Mouse (Mus musculus) frontal cortex, adult 2 months (tissue): ENCODE data around the gene Tead1. TPM values are rescaled to one million over a fixed set of nuclear protein-coding genes. Genes with fewer than 3 reads are reported as not detected.

Experiments
- DNase-seq, 2 experiments: peaks; one replicate each; pipeline ENCODE4 v3.0.0; 2022; ENCODE audit warnings: low spot score in 1 of 2; ENCODE audit errors: extremely low spot score in 1 of 2
- polyA plus RNA-seq: library from polyadenylated mRNA; depleted of rRNA; stranded (reverse); fragments of >200 nt; gene quantifications from 2 replicates; pipeline ENCODE4 v1.2.3, GENCODE M21; 2012

The Tead1 gene
- polyA plus RNA-seq, 1 experiment, result 8.1 TPM

DNA sequence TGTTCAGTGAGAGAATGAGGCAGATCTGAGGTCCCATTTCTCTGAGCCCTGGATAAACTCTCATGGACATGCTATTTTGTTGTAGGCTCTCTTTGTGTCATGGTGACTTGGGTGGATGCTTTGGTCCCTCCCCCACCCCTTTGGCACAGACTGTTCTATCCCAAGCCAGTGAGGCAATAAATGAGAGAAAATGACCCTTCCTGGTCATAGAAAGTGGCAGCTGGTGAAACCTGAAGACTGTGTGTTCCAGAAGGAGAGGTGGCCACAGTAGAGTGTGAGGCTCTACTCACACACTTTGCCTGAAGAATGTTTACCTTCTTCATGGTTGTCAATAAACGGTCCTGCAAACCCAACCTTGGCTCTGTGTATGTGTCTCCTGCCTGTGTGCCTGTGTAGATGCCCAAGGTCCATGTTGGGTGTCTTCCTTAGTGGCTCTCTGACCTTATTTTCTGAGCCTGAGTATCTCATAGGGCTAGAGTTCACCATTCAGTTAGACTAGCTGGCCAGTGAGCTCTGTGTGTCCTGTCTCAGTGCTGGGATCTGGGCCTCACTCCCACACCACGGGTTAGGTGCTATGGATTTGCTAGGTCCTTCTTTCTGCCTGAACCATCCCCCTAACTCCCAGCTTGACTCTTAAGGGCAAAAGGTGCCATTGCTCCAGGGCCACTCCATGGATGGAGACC lies 127.7 kb downstream of the Tead1 start:
- no peak for DNase-seq

- no peak for DNase-seq
Measured at GRCm38 (mm10) chr7:112807401-112807751, 128.3 kb downstream of the Tead1 start.

GRCm38 (mm10) chr7:112810752-112811151 lies 131.6 kb downstream of the Tead1 start:
- no peak for DNase-seq

DNA sequence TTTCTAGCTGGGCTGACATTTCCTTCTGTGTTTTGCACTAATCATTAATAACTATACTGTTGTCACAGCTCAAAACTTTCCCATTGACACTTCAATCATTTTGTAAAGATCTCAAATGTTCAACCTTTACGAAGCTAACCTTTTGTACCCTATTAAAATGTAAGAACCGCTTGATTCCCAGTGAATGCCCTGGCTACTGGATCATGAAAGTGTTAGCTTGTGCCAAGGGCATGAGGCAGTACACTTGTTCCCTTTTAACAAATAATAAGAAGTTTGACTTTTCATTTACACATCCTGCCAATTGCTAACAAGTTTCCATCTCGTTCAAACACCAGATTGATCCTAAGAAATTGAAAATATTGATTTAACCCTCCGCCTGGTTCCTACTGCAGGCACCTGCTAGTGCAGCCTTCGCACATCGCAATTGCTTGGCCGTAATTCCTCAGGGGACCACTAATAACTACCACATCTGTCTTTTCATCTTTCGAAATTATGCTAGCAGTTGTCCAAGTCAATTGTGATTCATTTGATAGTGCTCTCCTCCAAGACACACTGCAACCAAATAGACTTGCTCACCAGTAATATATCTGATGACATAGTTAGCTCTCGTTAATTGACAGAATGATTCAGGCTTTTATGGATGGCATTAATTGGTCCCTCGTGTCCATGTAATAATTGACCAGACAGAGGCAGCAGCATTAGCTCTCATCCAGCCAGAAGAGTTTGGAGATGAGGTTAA lies 133.1 kb downstream of the Tead1 start:
- DNase-seq, result no peak

- no peak for DNase-seq
Measured at GRCm38 (mm10) chr7:112813163-112813562, 134.0 kb downstream of the Tead1 start.

DNA sequence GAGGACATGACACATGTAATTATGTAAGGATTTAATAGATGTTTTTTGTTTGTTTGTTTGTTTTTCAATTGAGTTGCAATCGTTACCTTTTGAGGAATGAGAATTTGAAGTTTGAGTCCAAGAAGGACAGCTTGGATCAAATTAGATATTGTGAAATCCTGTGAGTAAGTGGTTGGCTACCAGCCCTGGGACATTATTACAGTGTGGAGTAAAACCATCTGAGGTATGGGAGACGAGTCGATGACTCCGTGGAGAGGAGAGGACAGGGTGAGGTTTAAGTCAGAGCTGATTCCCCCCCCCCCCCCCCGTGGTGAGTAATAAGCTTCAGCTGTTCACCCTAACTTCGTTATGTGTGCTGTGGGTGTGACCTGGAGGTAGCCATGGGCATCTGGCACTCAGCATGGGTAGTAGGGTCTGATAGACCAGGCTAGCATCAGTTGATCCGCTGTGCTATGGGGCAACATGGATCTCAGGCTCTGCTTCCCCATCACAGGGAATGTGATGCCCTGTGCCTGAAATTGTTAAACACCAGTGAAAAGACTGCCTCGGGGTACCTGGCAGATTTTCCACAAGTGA lies 134.7 kb downstream of the Tead1 start:
- DNase-seq, result no peak

DNA sequence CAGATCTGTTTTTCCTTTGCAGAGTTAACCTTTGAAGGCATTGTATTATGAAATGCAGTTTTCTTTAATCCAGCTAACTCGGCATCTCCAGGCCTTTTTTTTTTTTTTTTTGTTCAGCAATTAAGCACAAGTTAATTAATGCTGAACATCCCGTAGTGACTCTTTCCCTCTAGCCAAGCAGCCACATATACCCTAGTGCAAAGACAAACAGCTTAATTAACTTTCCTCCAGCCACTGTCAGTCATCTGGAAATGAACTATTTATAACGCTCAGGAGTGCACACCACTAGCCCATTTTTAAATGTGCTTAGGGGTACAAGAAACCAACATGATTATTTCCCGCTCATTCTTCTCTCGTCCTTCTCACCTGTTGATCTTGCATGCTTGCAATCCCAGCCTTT lies 136.9 kb downstream of the Tead1 start:
- DNase-seq, result no peak

- peak in 1 of 2 experiments; percentile 31 for DNase-seq
Measured at GRCm38 (mm10) chr7:112819833-112820232, 140.7 kb downstream of the Tead1 start.

GRCm38 (mm10) chr7:112822879-112823278 lies 143.8 kb downstream of the Tead1 start:
- DNase-seq, result peak in 1 of 2 experiments; percentile 32

GRCm38 (mm10) chr7:112823621-112824020 lies 144.5 kb downstream of the Tead1 start:
- peak in 1 of 2 experiments; percentile 65 for DNase-seq

DNA sequence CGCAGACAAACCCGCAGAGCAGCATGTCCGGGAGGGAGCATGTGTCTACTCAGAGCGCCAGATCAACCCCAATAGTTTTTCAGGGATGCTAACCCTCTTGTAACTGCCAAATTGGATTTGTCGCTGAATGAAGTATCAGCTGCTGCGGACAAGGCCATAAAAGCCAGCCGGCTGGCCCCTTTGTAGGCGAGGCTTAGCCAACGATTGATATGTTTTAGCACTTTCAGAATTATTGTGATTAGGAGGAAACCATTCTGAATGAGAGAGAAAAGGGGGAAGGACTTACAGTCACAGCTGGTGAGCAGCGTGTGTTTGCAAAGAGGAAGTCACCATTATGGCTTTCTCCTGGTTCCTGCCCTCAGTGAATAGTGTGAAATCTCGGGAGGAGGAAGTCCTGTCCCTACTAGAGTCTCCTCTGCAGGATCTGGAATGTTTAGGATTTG lies 146.2 kb downstream of the Tead1 start:
- no peak for DNase-seq

DNA sequence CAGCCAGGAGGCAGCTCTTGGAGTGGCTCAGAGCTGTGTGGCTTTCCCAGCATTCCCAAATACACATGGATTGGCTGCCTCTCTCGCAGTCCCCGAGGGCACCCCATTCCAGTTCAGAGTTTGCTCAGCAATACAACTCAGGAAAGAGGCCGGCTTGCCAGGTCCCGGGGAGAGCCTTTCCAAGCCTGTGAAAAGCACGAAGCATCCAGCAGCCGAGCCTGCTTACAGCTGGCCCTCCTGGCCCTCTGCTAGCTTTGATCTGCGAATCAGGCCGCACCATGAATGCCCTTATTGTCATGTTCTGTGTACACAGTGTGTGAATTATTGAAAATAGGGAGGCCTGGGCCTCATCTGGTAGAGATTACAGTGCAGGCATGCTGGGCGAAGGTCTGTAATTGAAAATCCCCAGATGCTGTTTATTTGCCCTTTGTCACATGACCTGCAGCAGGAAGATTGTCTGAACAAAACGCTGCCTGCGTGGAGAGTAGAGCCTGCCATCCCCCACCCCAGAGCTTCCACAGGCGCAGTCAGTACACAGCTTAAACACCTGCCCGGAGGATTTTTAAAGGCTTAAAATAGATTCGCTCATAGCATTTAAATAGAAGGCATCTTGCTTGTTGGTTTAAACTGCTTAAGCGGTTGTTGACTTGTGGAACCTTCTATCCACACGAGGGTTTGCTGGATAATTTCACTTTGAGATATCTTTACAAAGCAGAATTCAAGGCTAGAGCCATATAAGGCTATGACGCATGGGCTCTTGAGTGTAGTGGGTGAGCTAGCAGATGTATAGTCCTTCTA lies 147.2 kb downstream of the Tead1 start:
- peak; percentile 33 to 59 for DNase-seq

- no peak for DNase-seq
Measured at GRCm38 (mm10) chr7:112828016-112828695, 149.0 kb downstream of the Tead1 start.

- DNase-seq, result no peak
Measured at GRCm38 (mm10) chr7:112828696-112829022, 149.5 kb downstream of the Tead1 start.

- no peak for DNase-seq
Measured at GRCm38 (mm10) chr7:112830946-112831345, 151.8 kb downstream of the Tead1 start.

GRCm38 (mm10) chr7:112831446-112831845 lies 152.3 kb downstream of the Tead1 start:
- no peak for DNase-seq

DNA sequence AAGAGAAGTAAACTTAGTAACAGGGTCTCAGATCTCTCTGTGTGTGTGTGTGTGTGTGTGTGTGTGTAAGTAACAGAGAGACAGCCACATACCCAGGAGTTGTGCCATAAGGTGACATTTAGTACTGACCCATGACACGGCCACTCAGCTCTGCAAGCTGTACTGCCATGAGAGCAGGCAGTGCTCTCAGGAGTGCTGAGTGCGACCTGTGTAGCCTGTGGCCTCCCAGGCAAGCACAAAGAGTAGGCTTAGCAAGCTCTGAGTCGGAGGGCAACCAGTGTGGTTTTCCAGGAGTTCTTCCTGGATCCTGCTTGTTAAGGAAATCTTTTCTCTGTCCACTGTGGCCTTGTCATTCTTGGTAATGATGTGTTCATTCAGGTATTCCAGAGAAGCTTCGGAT lies 154.0 kb downstream of the Tead1 start:
- DNase-seq, result no peak

DNA sequence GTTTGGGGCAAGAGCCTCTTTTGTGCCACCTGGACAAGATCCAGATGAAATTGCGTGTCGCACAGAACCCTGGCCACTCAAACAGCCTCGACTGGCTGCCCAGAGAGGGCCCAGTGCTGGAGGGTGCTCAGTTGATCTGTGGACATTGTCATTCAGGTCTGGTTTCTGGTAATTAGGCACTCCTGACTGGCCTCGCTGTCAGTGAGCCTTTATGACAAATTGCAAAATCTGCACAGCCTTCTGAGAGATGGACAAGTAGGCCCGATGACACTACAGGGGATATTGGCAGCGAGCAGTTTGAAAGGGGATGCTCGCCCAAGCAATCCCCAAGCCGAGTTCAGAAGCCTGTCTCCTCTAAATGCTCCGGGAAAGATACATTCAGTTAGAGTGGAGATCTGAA lies 157.0 kb downstream of the Tead1 start:
- no peak for DNase-seq

DNA sequence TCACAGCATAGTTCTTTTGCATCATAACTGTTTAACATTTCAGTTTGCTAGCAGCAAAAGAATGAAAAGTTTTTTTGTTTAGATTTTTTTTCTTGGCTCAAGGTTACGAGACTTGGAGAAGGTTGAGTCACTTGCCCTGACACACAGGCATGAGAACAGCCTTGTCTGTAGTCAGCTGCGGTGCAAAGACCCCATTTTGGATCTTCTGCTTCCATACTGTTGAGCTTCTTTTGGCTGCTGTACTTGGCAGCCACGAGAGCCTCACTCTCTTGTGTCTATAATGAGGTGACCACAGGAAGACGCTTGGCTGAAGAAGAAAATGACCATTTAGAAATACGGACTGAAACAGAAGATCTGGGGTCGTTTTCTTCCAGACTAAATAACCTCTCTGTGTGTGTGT lies 159.0 kb downstream of the Tead1 start:
- DNase-seq, result no peak

GRCm38 (mm10) chr7:112840351-112840750 lies 161.2 kb downstream of the Tead1 start:
- no peak for DNase-seq

DNA sequence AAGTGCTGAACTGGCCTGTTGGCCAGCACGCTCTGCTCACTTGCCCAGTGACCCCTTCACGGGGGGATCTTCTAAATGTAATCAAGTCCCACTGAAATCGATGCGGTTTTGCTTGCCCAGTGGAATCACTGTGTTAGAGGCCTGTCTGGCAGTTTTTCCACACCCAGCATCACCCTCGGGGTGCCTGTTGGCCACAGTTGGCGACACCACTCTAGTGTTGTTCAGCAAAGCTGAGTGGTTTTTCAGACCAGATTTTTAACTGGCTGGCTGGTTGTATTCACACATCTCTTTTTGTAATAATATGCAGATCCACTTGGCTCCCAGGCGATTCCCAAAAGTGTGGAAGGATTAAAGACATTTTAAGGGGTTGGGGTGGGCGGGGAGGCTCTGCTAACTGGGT lies 161.8 kb downstream of the Tead1 start:
- DNase-seq, result peak in 1 of 2 experiments; percentile 48
